Mouse (Mus musculus) kidney, adult 2 months (tissue): ENCODE results near the gene Ttll9. TPM values are rescaled to one million over a fixed set of nuclear protein-coding genes. Genes with fewer than 3 reads are reported as not detected.
A peak's percentile ranks its signal among the peaks of the same experiment; 100 is the strongest.

ENCODE experiments used
- DNase-seq: peaks from one replicate; pipeline ENCODE4 v3.0.0; 2021
- H3K27ac ChIP-seq: fragments of 200-500 bp; 2 replicates; pipeline ENCODE4 v1.5.1; 2012; ENCODE audit warnings: low read depth, low read length, control low read depth, inconsistent platforms; ENCODE audit not compliant: insufficient read depth
- H3K27me3 ChIP-seq: fragments of 200-500 bp; replicated peaks from 2 replicates; pipeline ENCODE4 v1.6.1; 2012; ENCODE audit warnings: mild to moderate bottlenecking, moderate library complexity, low read length, inconsistent platforms; ENCODE audit not compliant: control insufficient read depth, insufficient read depth
- H3K36me3 ChIP-seq: fragments of 200-500 bp; 2 replicates; pipeline ENCODE4 v1.6.1; 2012; ENCODE audit warnings: mild to moderate bottlenecking, moderate library complexity, low read length, inconsistent platforms; ENCODE audit not compliant: control insufficient read depth, insufficient read depth
- H3K4me1 ChIP-seq: fragments of 200-500 bp; 2 replicates; pipeline ENCODE4 v1.6.1; 2011; ENCODE audit warnings: low read length; ENCODE audit not compliant: control insufficient read depth, insufficient read depth
- H3K4me3 ChIP-seq: fragments of 200-500 bp; 2 replicates; pipeline ENCODE4 v1.5.1; 2011; ENCODE audit warnings: mild to moderate bottlenecking, low read depth, low read length, control low read depth; ENCODE audit not compliant: insufficient read depth
- CTCF ChIP-seq: fragments of 200-500 bp; conservative IDR thresholded peaks from 2 replicates; pipeline ENCODE4 v1.5.1; 2011; ENCODE audit warnings: low read depth, mild to moderate bottlenecking, control low read depth, low read length, moderate library complexity, mixed read lengths; ENCODE audit not compliant: insufficient read depth, insufficient read length
- POLR2A ChIP-seq: fragments of 200-500 bp; IDR thresholded peaks from one replicate; pipeline ENCODE4 v1.6.1; 2011; ENCODE audit warnings: low read depth, low read length, control low read depth
- WGBS: fragments of 180-500 bp; shearing (Covaris S2); methylation state at CpG from one replicate; pipeline ENCODE4 v1.1.7; 2018; 5-methylcytosine and 5-hydroxymethylcytosine counted together
- polyA plus RNA-seq: library from polyadenylated mRNA; depleted of rRNA; stranded (reverse); fragments of >200 nt; gene quantifications from 2 replicates; pipeline ENCODE4 v1.2.3, GENCODE M21; 2012; rRNA removed

The Ttll9 gene
- polyA plus RNA-seq, 1 experiment, result 1.0 TPM

- H3K4me1 ChIP-seq, result no peaks in the 10 kb centered on the region
- H3K36me3 ChIP-seq, result no peaks in the 10 kb centered on the region
- 11% methylated on average over 30 of the region's 30 CpGs for WGBS
- no peak overlapping the region for H3K27ac ChIP-seq
- TF ChIP-seq POLR2A (no peak), CTCF (no peak)
- no peak overlapping the region for H3K4me3 ChIP-seq
- peak; percentile 19 for DNase-seq
- H3K27me3 ChIP-seq, result no peaks in the 10 kb centered on the region
Measured at GRCm38 (mm10) chr2:153052700-153053351, 90.5 kb downstream of the Ttll9 start.

DNA sequence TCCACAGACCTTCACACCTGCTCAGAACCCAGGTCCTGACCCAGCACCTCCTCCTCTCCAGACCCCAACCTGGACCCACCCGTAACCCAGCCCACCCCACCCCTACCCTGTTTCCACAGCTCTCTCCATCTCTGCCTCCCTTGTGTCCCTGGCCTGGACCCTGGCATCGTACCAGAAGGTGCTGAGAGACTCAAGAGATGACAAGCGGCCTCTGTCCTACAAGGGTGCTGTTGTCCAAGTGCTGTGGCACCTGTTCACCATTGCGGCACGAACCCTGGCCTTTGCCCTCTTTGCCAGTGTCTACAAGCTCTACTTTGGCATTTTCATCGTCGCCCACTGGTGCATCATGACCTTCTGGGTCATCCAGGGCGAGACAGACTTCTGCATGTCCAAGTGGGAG, 91.6 kb downstream of the Ttll9 start:
- no peak overlapping the region for H3K4me3 ChIP-seq
- TF ChIP-seq POLR2A, result no peak
- no peak for TF ChIP-seq CTCF
- H3K27me3 ChIP-seq, result no peaks in the 10 kb centered on the region
- no peaks in the 10 kb centered on the region for H3K4me1 ChIP-seq
- H3K36me3 ChIP-seq, result no peaks in the 10 kb centered on the region
- no peak overlapping the region for H3K27ac ChIP-seq
- DNase-seq, result no peak
- WGBS, result 83% methylated on average over 8 of the region's 8 CpGs

DNA sequence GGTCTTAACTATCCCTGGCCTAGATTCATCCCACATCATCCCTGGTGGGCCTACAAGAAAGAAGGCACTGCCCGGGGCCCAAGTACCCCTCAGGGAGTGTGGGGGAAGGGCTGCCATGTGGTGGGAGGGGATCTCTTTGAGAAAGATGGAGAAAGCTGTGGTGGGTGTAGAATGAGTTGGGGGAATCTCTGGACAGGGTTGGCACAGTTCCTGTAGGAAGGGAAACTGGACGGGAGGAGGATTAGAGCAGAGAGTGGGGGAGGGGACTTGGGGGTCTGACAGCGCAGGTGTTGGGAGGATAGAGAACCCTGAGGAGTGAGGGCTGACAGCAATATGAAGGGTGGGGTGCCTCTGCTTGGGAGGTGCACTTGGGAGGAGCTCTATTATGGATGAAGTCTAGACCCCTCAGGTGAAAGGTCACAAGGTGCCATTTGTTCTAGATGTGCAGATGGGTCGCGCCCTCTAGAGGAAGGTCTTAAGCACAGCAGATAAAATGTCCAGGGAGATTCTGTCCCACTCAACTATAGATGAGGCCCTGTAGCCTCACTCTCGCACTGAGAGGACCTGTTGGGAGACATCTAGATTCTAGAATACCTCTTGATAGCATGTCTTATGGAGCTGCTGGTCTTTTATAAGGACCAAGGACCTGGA, 93.1 kb downstream of the Ttll9 start:
- Histone ChIP-seq H3K4me1 (no peaks in the 10 kb centered on the region), H3K36me3 (no peaks in the 10 kb centered on the region), H3K27ac (no peak overlapping the region), H3K27me3 (no peaks in the 10 kb centered on the region), H3K4me3 (no peak overlapping the region)
- DNase-seq, result no peak
- TF ChIP-seq CTCF (0 out of 2 replicates have a peak, but pooled peaks have one; percentile 17), POLR2A (no peak)
- 67% methylated on average over 6 of the region's 6 CpGs for WGBS

Other genes starting within 250 kb of the Ttll9 start
- gene Id1, start 226.2 kb upstream of the Ttll9 start, polyA plus RNA-seq, result 156 and 235 TPM in 2 replicates
- gene Cox4i2, start 208.3 kb upstream of the Ttll9 start, polyA plus RNA-seq, result 2.9 and 3.1 TPM in 2 replicates
- 126 and 129 TPM in 2 replicates for gene Bcl2l1, start 130.8 kb upstream of the Ttll9 start, polyA plus RNA-seq
- gene Tpx2, start 114.5 kb upstream of the Ttll9 start, polyA plus RNA-seq, result 0.22 and 0.39 TPM in 2 replicates
- 0.07 and 1.1 TPM in 2 replicates for gene Mylk2, start 51.1 kb upstream of the Ttll9 start, polyA plus RNA-seq
- 6.4 and 7.3 TPM in 2 replicates for gene Foxs1, start 29.3 kb upstream of the Ttll9 start, polyA plus RNA-seq
- gene Dusp15, start 10.8 kb upstream of the Ttll9 start, polyA plus RNA-seq, result 12.3 and 20.6 TPM in 2 replicates
- gene Pdrg1, start 52.9 kb downstream of the Ttll9 start, polyA plus RNA-seq, result 55.7 and 68.4 TPM in 2 replicates
- not detected in 2 replicates for gene Xkr7, start 69.4 kb downstream of the Ttll9 start, polyA plus RNA-seq
- gene Ccm2l, start 103.5 kb downstream of the Ttll9 start, polyA plus RNA-seq, result 23.0 and 25.1 TPM in 2 replicates
- gene Hck, start 146.0 kb downstream of the Ttll9 start, polyA plus RNA-seq, result 2.9 and 4.4 TPM in 2 replicates
- 46.0 and 49.5 TPM in 2 replicates for gene Tm9sf4, start 198.8 kb downstream of the Ttll9 start, polyA plus RNA-seq